Mouse (Mus musculus) cerebellum, adult 2 months (tissue): ENCODE data around the gene Pde8a. TPM values are rescaled to one million over a fixed set of nuclear protein-coding genes. Genes with fewer than 3 reads are reported as not detected.

Source experiments
- DNase-seq, 2 experiments: peaks; one replicate each; pipeline ENCODE4 v3.0.0; 2021
- H3K27ac ChIP-seq: fragments of 200-500 bp; 2 replicates; pipeline ENCODE4 v1.5.1; 2012; ENCODE audit warnings: low read length, control low read depth, inconsistent platforms; ENCODE audit not compliant: insufficient read depth
- H3K27me3 ChIP-seq: fragments of 200-500 bp; 2 replicates; pipeline ENCODE4 v1.6.1; 2012; ENCODE audit warnings: inconsistent platforms, mild to moderate bottlenecking, low read length, moderate library complexity; ENCODE audit not compliant: control insufficient read depth, insufficient read depth
- H3K4me1 ChIP-seq: fragments of 200-500 bp; 2 replicates; pipeline ENCODE4 v1.6.1; 2011; ENCODE audit warnings: low read length; ENCODE audit not compliant: control insufficient read depth, insufficient read depth
- H3K4me3 ChIP-seq: fragments of 200-500 bp; replicated peaks from 2 replicates; pipeline ENCODE3; 2011; ENCODE audit warnings: mild to moderate bottlenecking, low read depth, low read length, control low read depth; ENCODE audit not compliant: insufficient read depth
- CTCF ChIP-seq: fragments of 200-500 bp; IDR thresholded peaks from 2 replicates; pipeline ENCODE4 v1.5.1; 2011; ENCODE audit warnings: low read depth, mild to moderate bottlenecking, control low read depth, low read length, moderate library complexity, borderline replicate concordance; ENCODE audit not compliant: insufficient read depth
- POLR2A ChIP-seq: fragments of 200-500 bp; IDR thresholded peaks from 2 replicates; pipeline ENCODE4 v1.6.1; 2011; ENCODE audit warnings: low read length, control low read depth, borderline replicate concordance; ENCODE audit not compliant: insufficient read depth
- WGBS: fragments of 180-500 bp; shearing (Covaris S2); methylation state at CpG from one replicate; pipeline ENCODE4 v1.1.7; 2018; 5-methylcytosine and 5-hydroxymethylcytosine counted together
- polyA plus RNA-seq: library from polyadenylated mRNA; depleted of rRNA; stranded (reverse); fragments of >200 nt; gene quantifications from 2 replicates; pipeline ENCODE4 v1.2.3, GENCODE M21; 2012

Gene Pde8a
- polyA plus RNA-seq, 1 experiment, result 21.8 TPM

DNA sequence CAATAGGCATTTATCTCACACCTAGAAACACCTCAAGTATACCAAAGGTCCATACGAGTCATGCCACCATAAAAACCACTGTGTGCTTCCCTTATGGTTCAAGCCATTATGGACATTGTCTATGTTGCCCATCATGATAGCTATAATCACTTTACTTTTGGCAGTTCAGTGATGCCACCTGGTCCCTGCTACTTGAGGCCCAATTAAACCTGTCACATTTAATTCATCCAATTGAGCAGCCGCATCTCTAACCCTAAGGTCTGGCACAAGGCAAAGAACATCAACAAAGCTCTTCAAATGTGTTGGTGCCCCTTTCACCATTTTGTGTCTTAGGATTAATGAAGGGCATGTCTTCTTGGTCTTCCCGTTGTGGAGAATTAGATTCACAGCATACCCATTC, 42.1 kb downstream of the Pde8a start:
- no peaks in the 10 kb centered on the region for H3K27me3 ChIP-seq
- 47% methylated on average over 3 of the region's 3 CpGs for WGBS
- no peak overlapping the region for H3K4me3 ChIP-seq
- no peak overlapping the region for H3K27ac ChIP-seq
- no peaks in the 10 kb centered on the region for H3K4me1 ChIP-seq
- no peak for TF ChIP-seq POLR2A
- no peak for TF ChIP-seq CTCF
- DNase-seq, result no peak

DNA sequence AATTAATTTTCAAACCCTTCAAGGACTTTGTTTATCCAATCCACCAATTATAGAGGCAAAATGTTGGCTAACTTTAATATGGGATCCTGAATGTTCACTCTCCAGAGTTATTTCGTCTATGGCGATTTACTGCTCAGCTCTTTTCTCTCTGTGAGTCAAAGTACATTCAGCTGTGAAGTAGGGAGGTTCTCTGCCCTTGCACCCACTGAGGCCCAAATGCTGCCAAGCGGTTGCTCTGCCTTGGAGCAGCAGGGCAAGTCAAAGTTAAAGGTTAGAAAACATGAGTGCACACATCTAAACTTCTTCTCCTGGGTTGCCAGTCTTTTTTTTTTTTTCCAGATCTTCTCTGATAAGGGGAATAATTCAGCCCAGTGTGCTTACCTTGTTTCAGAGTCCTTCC, 43.4 kb downstream of the Pde8a start:
- H3K4me3 ChIP-seq, result no peak overlapping the region

DNA sequence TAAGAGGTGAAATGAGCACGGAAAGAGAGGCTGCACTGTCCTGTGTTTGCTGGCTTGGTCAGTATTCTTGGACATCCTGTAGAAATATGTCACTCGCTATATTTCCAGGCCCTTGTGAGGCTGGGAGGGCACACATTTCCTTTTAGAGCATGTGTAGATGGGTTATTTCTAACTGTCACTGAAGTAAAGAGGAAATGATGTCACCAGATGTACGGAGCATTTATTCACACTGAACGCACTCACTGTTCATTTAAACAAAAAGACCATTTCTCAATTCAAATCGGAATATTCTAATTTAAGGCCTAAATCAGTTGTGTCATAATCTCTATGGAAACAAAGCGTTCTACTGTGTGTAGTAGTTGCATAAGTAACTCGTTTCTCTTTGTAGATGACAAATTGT, 48.2 kb downstream of the Pde8a start:
- TF ChIP-seq POLR2A, result no peak
- Histone ChIP-seq H3K4me3 (no peak overlapping the region), H3K4me1 (no peaks in the 10 kb centered on the region), H3K27ac (no peak overlapping the region), H3K27me3 (no peaks in the 10 kb centered on the region)
- DNase-seq, result no peak
- 73% methylated on average over 7 of the region's 7 CpGs for WGBS

More for the DNA sequence above, 43.4 kb downstream of the Pde8a start:
- 96% methylated on average over 3 of the region's 3 CpGs for WGBS
- no peak overlapping the region for H3K27ac ChIP-seq
- TF ChIP-seq POLR2A (no peak), CTCF (no peak)
- no peaks in the 10 kb centered on the region for H3K27me3 ChIP-seq
- H3K4me1 ChIP-seq, result no peaks in the 10 kb centered on the region
- DNase-seq, result no peak

DNA sequence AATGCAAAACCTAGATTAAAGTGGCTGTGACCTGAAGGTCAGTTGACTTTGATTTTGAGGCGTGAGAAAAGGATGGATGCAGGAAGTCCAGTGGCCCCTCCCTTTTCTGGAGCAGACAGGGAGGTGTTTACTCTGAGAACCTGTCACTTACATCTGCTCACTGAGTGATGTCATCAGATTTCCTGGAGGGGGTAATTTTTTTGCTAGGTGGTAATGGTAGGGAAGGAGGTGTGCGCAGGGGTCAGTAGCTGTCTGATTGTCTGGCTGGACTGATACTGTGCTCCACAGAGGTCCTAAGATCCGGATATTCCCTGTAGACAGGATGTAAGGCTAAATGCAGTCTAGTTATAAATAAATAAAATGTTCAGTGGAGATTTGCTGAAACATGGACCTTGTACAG, 59.5 kb downstream of the Pde8a start:
- 82% methylated on average over 3 of the region's 3 CpGs for WGBS
- TF ChIP-seq CTCF, result no peak
- no peak for TF ChIP-seq POLR2A
- DNase-seq, result no peak
- Histone ChIP-seq H3K4me3 (no peak overlapping the region), H3K27ac (no peak overlapping the region), H3K4me1 (no peaks in the 10 kb centered on the region), H3K27me3 (no peaks in the 10 kb centered on the region)

DNA sequence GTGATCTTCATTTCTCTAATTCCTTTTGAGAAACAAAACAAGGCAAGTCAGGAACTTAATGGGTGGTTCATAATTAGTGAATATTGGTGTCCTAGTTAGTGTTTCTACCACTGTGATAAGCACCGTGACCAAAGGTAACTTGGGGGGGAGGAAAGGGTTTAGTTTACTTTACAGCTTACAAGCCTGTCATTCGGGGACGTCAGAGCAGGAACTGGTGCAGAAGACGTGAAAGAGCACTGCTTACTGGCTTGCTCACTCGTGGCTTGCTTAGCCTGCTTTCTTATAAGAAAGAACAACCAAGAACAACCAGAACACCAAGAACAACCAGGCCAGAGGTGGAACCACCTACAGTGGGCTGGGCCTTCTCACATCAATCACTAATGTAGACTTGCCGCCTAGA, 65.6 kb downstream of the Pde8a start:
- H3K4me1 ChIP-seq, result no peaks in the 10 kb centered on the region
- H3K4me3 ChIP-seq, result no peak overlapping the region
- no peaks in the 10 kb centered on the region for H3K27me3 ChIP-seq
- no peak for DNase-seq
- 89% methylated on average over 6 of the region's 6 CpGs for WGBS
- TF ChIP-seq CTCF (no peak), POLR2A (no peak)
- no peak overlapping the region for H3K27ac ChIP-seq

DNA sequence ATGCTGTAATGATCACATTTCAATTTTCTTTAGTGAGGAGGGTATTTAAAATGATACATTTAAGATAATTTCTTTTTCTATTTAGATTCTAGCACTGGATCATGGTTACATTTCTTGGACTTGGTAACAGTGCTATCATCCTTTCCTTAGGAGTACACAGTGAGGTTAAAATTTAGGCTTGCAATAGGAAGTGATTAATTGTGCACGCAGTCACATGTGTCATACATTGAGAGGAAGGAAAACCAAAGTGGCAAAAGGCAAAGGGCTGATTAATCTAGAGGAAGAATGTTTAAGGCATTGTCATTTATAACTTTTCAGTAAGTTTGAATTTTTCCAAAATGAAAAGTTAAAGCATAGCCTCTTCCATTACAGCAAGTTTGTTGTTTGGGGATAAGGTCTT, 67.8 kb downstream of the Pde8a start:
- no peak for DNase-seq
- H3K4me1 ChIP-seq, result no peaks in the 10 kb centered on the region
- H3K27ac ChIP-seq, result no peak overlapping the region
- TF ChIP-seq CTCF (no peak), POLR2A (no peak)
- no peak overlapping the region for H3K4me3 ChIP-seq
- no peaks in the 10 kb centered on the region for H3K27me3 ChIP-seq
- 98% methylated on average over 1 of the region's 1 CpGs for WGBS

DNA sequence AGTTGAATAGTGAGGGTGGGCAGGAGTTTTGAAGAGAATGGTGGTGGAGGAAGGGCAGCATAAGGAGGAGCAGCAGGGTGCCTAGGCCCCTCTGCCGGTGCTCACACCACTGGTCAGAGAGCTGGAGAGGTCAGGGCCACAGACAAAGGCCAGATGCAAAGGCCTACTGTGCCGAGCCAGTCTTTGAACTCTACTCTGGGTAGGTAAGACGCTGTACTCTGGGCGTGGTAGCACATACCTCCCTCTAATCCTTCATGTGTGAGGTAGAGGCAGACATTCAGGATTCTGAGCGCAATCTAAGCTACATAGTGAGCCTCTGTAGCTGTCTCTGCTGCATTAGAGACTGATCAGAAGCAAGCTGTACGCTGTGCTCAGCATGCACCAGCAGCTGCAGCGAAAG, 73.1 kb downstream of the Pde8a start:
- no peak for DNase-seq
- Histone ChIP-seq H3K4me3 (no peak overlapping the region), H3K4me1 (no peaks in the 10 kb centered on the region), H3K27me3 (no peaks in the 10 kb centered on the region), H3K27ac (no peak overlapping the region)
- 46% methylated on average over 7 of the region's 7 CpGs for WGBS
- TF ChIP-seq CTCF (no peak), POLR2A (no peak)

DNA sequence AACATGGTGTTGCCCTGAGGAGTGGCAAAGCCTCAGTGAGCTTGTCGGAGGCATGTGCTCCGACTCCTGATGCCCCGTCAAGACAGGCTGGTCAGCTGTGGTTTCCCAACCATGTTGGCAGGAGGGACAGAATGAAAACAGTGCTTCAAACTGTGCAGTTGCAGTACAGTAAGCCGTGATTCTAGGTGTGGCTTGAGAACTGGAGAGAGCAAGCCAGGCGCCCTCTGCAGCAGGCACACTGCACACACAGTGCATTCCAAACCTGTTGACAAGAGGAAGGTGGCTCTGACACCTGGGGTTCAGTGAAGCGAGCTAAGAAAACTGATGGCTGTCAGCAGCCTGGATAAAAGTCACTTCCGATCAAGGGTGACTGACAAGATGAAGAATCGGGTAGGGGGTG, 73.5 kb downstream of the Pde8a start:
- 53% methylated on average over 8 of the region's 8 CpGs for WGBS

More for the DNA sequence above, 73.5 kb downstream of the Pde8a start:
- no peak for DNase-seq
- no peak overlapping the region for H3K27ac ChIP-seq
- H3K4me1 ChIP-seq, result no peaks in the 10 kb centered on the region
- H3K4me3 ChIP-seq, result no peak overlapping the region
- TF ChIP-seq CTCF, result no peak
- TF ChIP-seq POLR2A, result no peak
- no peaks in the 10 kb centered on the region for H3K27me3 ChIP-seq
